Mouse (Mus musculus): ENCODE data around the gene Tex33. TPM values are rescaled to one million over a fixed set of nuclear protein-coding genes. Genes with fewer than 3 reads are reported as not detected.
"Not testable (repeated sequence)": the region's sequence is repeated elsewhere in the genome, so short reads cannot be mapped to it uniquely, and the experiment has no call there.

Tex33 gene
- polyA plus RNA-seq, 1 experiment from 2014 or later = not detected

GRCm38 (mm10) chr15:78366875-78367274, 28.8 kb downstream of the Tex33 start:
- H3K27me3 ChIP-seq = peaks cover 37% of the 10 kb centered on the region
- H3K4me3 ChIP-seq = no peak overlapping the region
- ATAC-seq (ENCODE audit: low FRiP score) = no peak
- H3K4me1 ChIP-seq (replicated peaks) = 0 out of 2 replicates have a peak, but pooled peaks cover 5% of the 10 kb centered on the region
- H3K36me3 ChIP-seq = no peaks in the 10 kb centered on the region
- no peak overlapping the region for H3K9ac ChIP-seq
- no peak overlapping the region for H3K4me2 ChIP-seq
- H3K9me3 ChIP-seq = no peaks in the 10 kb centered on the region
- H3K27ac ChIP-seq = no peak overlapping the region
- WGBS = 84% methylated on average over 8 of the region's 8 CpGs

GRCm38 (mm10) chr15:78365916-78366315, 29.8 kb downstream of the Tex33 start:
- Histone ChIP-seq H3K36me3 (no peaks in the 10 kb centered on the region), H3K4me1 (replicated peaks) (0 out of 2 replicates have a peak, but pooled peaks cover 5% of the 10 kb centered on the region), H3K4me2 (no peak overlapping the region), H3K4me3 (no peak overlapping the region), H3K9me3 (no peaks in the 10 kb centered on the region), H3K9ac (no peak overlapping the region), H3K27ac (no peak overlapping the region), H3K27me3 (peaks cover 37% of the 10 kb centered on the region)
- WGBS = 78% methylated on average over 2 of the region's 2 CpGs
- no peak for ATAC-seq (ENCODE audit: low FRiP score)

GRCm38 (mm10) chr15:78355548-78355947, 40.2 kb downstream of the Tex33 start:
- 85% methylated on average over 5 of the region's 5 CpGs for WGBS
- Histone ChIP-seq H3K9ac (no peak overlapping the region), H3K4me2 (no peak overlapping the region), H3K9me3 (no peaks in the 10 kb centered on the region), H3K4me3 (no peak overlapping the region), H3K36me3 (no peaks in the 10 kb centered on the region), H3K27me3 (no peaks in the 10 kb centered on the region), H3K4me1 (replicated peaks) (no peaks in the 10 kb centered on the region), H3K27ac (no peak overlapping the region)
- no peak for ATAC-seq (ENCODE audit: low FRiP score)

- no peak overlapping the region for H3K4me3 ChIP-seq
- no peaks in the 10 kb centered on the region for H3K4me1 ChIP-seq (replicated peaks)
- H3K27me3 ChIP-seq = no peaks in the 10 kb centered on the region
- no peak for ATAC-seq (ENCODE audit: low FRiP score)
- H3K9ac ChIP-seq = no peak overlapping the region
- H3K4me2 ChIP-seq = no peak overlapping the region
- H3K36me3 ChIP-seq = no peaks in the 10 kb centered on the region
- WGBS = 3% methylated on average over 1 of the region's 1 CpGs
- no peak overlapping the region for H3K27ac ChIP-seq
- no peaks in the 10 kb centered on the region for H3K9me3 ChIP-seq
These were observed 40.8 kb downstream of the Tex33 start for GRCm38 (mm10) chr15:78354958-78355357.

GRCm38 (mm10) chr15:78351586-78352165, 44.0 kb downstream of the Tex33 start:
- H3K27me3 ChIP-seq = no peaks in the 10 kb centered on the region
- no peak overlapping the region for H3K4me2 ChIP-seq
- H3K27ac ChIP-seq = no peak overlapping the region
- H3K36me3 ChIP-seq = no peaks in the 10 kb centered on the region
- no peaks in the 10 kb centered on the region for H3K9me3 ChIP-seq
- no peak overlapping the region for H3K9ac ChIP-seq
- H3K4me1 ChIP-seq (replicated peaks) = no peaks in the 10 kb centered on the region
- no peak overlapping the region for H3K4me3 ChIP-seq
- no peak for ATAC-seq (ENCODE audit: low FRiP score)
- 72% methylated on average over 3 of the region's 3 CpGs for WGBS

- H3K27me3 ChIP-seq = no peaks in the 10 kb centered on the region
- ATAC-seq (ENCODE audit: low FRiP score) = no peak
These were observed 51.1 kb downstream of the Tex33 start for GRCm38 (mm10) chr15:78344567-78344966.

GRCm38 (mm10) chr15:78343683-78344082, 52.0 kb downstream of the Tex33 start:
- Histone ChIP-seq H3K4me1 (replicated peaks) (0 out of 2 replicates have a peak, but pooled peaks cover 3% of the 10 kb centered on the region), H3K4me2 (no peak overlapping the region), H3K9ac (no peak overlapping the region), H3K27ac (no peak overlapping the region), H3K4me3 (no peak overlapping the region), H3K9me3 (no peaks in the 10 kb centered on the region), H3K36me3 (no peaks in the 10 kb centered on the region), H3K27me3 (no peaks in the 10 kb centered on the region)
- ATAC-seq (ENCODE audit: low FRiP score) = no peak
- 23% methylated on average over 1 of the region's 1 CpGs for WGBS

More at GRCm38 (mm10) chr15:78344567-78344966, 51.1 kb downstream of the Tex33 start:
- H3K4me2 ChIP-seq = no peak overlapping the region
- no peaks in the 10 kb centered on the region for H3K36me3 ChIP-seq
- H3K4me1 ChIP-seq (replicated peaks) = no peaks in the 10 kb centered on the region
- no peak overlapping the region for H3K4me3 ChIP-seq
- H3K9ac ChIP-seq = no peak overlapping the region
- no peak overlapping the region for H3K27ac ChIP-seq
- WGBS = 90% methylated on average over 3 of the region's 3 CpGs
- H3K9me3 ChIP-seq = no peaks in the 10 kb centered on the region

GRCm38 (mm10) chr15:78340919-78341318, 54.8 kb downstream of the Tex33 start:
- WGBS = 61% methylated on average over 7 of the region's 7 CpGs
- not testable (repeated sequence) for H3K4me2 ChIP-seq; H3K27me3 ChIP-seq; H3K4me3 ChIP-seq; ATAC-seq (ENCODE audit: low FRiP score); H3K27ac ChIP-seq; H3K4me1 ChIP-seq (replicated peaks); H3K9ac ChIP-seq; H3K36me3 ChIP-seq; H3K9me3 ChIP-seq

- not testable (repeated sequence) for ATAC-seq (ENCODE audit: low FRiP score); H3K4me1 ChIP-seq (replicated peaks)
- 41% methylated on average over 7 of the region's 7 CpGs for WGBS
These were observed 55.9 kb downstream of the Tex33 start for GRCm38 (mm10) chr15:78339627-78340423.

GRCm38 (mm10) chr15:78334380-78334779, 61.3 kb downstream of the Tex33 start:
- no peak overlapping the region for H3K4me2 ChIP-seq
- H3K36me3 ChIP-seq = no peaks in the 10 kb centered on the region
- H3K27ac ChIP-seq = no peak overlapping the region
- H3K4me3 ChIP-seq = no peak overlapping the region
- H3K9ac ChIP-seq = no peak overlapping the region
- WGBS = 92% methylated on average over 3 of the region's 3 CpGs
- 0 out of 2 replicates have a peak, but pooled peaks cover 3% of the 10 kb centered on the region for H3K4me1 ChIP-seq (replicated peaks)
- no peaks in the 10 kb centered on the region for H3K27me3 ChIP-seq
- H3K9me3 ChIP-seq = no peaks in the 10 kb centered on the region
- ATAC-seq (ENCODE audit: low FRiP score) = no peak

More at GRCm38 (mm10) chr15:78339627-78340423, 55.9 kb downstream of the Tex33 start:
- H3K9me3 ChIP-seq, H3K36me3 ChIP-seq, H3K4me3 ChIP-seq, H3K4me2 ChIP-seq, H3K27ac ChIP-seq, H3K9ac ChIP-seq, H3K27me3 ChIP-seq: not testable (repeated sequence)

- 76% methylated on average over 6 of the region's 6 CpGs for whole genome bisulfite sequencing
These were observed 62.7 kb downstream of the Tex33 start for GRCm38 (mm10) chr15:78332981-78333380.

GRCm38 (mm10) chr15:78331523-78332340, 64.0 kb downstream of the Tex33 start:
- Histone ChIP-seq H3K36me3 (no peaks in the 10 kb centered on the region), H3K27me3 (no peaks in the 10 kb centered on the region), H3K27ac (no peak overlapping the region), H3K9me3 (no peaks in the 10 kb centered on the region), H3K4me1 (replicated peaks) (no peaks in the 10 kb centered on the region; the same call in 1 of the 2 replicates), H3K4me3 (no peak overlapping the region), H3K4me2 (no peak overlapping the region), H3K9ac (no peak overlapping the region)
- ATAC-seq (ENCODE audit: low FRiP score) = no peak
- 84% methylated on average over 5 of the region's 5 CpGs for WGBS

More at GRCm38 (mm10) chr15:78332981-78333380, 62.7 kb downstream of the Tex33 start:
- no peak for ATAC-seq (ENCODE audit: low FRiP score)
- no peaks in the 10 kb centered on the region; the same call in 1 of the 2 replicates for H3K4me1 ChIP-seq (replicated peaks)
- H3K27me3 ChIP-seq = no peaks in the 10 kb centered on the region
- H3K9me3 ChIP-seq = no peaks in the 10 kb centered on the region
- H3K4me3 ChIP-seq = no peak overlapping the region
- H3K36me3 ChIP-seq = no peaks in the 10 kb centered on the region
- H3K4me2 ChIP-seq = no peak overlapping the region
- H3K27ac ChIP-seq = no peak overlapping the region
- H3K9ac ChIP-seq = no peak overlapping the region

Data from hindbrain, embryonic 13.5 days (tissue).